ENCODE assay signal across 19 mouse cellular contexts in the genomic region with DNA sequence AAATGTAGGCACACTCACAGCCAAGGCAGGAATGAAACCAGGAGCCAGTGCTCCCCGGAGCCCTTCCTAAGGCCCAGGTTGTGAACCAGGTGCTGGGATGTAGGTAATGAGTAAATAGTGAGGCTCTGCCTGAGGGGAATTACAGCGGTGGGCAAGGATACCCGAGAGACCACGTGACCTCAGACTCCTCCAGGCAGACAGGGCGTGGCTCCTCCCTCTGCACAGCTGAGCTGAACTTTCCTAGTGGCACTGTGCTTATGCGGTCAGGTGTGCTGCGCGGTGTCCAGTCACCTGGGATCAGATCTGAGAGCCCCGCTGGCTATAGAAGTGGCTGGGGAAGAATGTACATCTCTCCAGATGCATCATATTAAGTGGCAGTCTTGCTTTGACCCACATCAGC.
"Had no signal": no experiment of that assay in that cellular context is flagged by ENCODE, and none has a peak within 500 bp of the region (broad histone marks: within the 10 kb centered on the region; RNA-seq: fewer than 3 reads in every experiment).

No protein-coding gene starts in this region.

- DNase-seq: kidney, adult 8-10 months; kidney, postnatal 10 days; kidney, postnatal 36 days; layer of hippocampus, postnatal 36 days; liver, embryonic 13.5 days; lung, adult 2 months; lung, postnatal 14 days; lung, postnatal 4 days; retina, postnatal 1 day; right cerebral cortex, postnatal 25 days; spleen, adult 18-20 months; thymus, adult 2 months; thymus, postnatal 14 days; thymus, postnatal 4 days had no signal

- H3K9ac ChIP-seq: liver, embryonic 13.5 days; midbrain, embryonic 12.5 days; midbrain, embryonic 15.5 days; neural tube, embryonic 13.5 days had no signal

- H3K4me1 ChIP-seq: liver, embryonic 13.5 days; midbrain, embryonic 12.5 days; midbrain, embryonic 15.5 days; neural tube, embryonic 13.5 days had no signal

- H3K27me3 ChIP-seq: liver, embryonic 13.5 days; midbrain, embryonic 12.5 days; midbrain, embryonic 15.5 days; neural tube, embryonic 13.5 days had no signal

- H3K9me3 ChIP-seq: liver, embryonic 13.5 days; midbrain, embryonic 12.5 days; midbrain, embryonic 15.5 days; neural tube, embryonic 13.5 days had no signal

- H3K4me3 ChIP-seq: left cerebral cortex, adult 2 months; liver, embryonic 13.5 days; midbrain, embryonic 12.5 days; midbrain, embryonic 15.5 days; myocyte; neural tube, embryonic 13.5 days had no signal

- H3K36me3 ChIP-seq: liver, embryonic 13.5 days; midbrain, embryonic 12.5 days; midbrain, embryonic 15.5 days; neural tube, embryonic 13.5 days had no signal

- H3K4me2 ChIP-seq: liver, embryonic 13.5 days; midbrain, embryonic 12.5 days; midbrain, embryonic 15.5 days; neural tube, embryonic 13.5 days had no signal

- H3K27ac ChIP-seq: left cerebral cortex, adult 2 months; liver, embryonic 13.5 days; midbrain, embryonic 12.5 days; midbrain, embryonic 15.5 days; neural tube, embryonic 13.5 days had no signal

- ATAC-seq: midbrain, embryonic 15.5 days had no signal
